Mouse (Mus musculus) right cerebral cortex, postnatal 4 days (tissue): ENCODE data around the gene Trak1.

Experiments used
- DNase-seq: peaks from one replicate; pipeline ENCODE4 v3.0.0-alpha.2; 2022

The Trak1 gene

DNA sequence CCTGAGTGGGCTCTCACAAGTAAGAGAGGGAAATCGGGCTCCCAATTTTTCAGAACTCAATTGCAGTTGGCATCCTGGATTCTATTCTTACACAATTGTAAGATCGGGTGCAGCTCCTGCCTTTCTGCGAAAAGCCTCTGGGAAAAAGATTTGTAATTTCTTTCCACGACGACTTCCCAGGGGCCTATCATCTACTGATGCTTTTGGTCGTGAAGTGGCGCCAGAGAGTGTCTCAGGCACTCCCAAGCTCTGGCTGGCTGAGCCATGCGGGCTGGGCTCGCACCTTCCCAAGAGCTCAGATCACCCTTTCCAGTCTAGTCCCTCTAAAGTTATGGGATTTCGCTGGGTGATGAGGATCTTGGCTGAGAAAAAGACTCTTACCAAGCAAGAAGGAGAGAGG, 198.8 kb downstream of the Trak1 start:
- DNase-seq: no peak

DNA sequence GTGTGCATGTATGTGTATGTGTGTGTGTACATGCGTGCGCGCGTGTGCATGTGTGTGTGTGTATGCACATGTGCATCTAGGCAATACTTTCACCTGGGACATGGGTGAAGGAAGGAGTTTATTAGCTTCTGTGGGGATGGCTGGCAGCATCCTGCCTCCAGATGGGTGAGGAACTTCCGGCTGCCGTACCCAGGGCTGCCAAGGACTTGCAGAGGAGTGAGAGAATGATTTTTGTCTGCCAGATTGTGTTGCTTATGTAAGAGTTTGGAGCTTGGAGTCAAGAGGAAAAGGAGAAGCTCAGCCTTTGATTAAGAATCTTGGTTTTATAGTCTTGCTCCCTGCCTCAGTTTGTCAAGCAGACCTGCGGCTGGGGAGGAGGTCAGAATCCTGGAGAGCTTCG, 208.0 kb downstream of the Trak1 start:
- peak; percentile 43 for DNase-seq

DNA sequence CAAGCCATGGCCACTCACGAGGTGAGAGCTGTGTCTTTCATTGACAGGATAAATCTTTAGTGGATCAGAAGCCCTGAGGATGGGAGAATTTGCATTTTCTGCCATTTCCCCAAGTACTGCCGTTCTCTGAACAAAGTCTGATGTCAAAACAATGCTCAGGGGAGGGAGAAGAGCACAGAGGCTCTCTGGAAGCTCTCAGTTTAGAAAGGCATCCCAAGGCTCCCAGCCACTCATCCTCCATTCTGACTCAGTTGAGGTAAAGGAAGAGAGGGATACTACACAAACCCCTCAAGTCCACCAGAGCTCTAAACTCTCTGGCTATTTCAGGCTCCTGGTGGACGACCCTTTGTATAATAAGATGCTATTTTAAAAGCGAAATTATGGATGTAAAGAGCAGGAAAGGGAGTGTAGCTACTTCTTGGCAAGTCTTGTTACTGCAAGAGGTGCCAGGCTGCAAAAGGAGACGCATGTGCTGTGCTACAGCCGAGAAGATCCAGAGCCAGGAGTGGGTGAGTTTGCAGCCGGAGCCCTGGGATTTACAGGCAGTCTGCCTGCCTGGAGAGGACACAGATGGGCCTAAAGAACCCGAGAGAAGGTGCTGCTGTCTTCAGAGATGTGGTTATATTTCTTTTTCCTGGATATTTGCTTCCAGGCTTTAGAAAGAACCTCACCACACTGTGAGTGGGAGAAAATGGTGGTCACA, 209.3 kb downstream of the Trak1 start:
- peak; percentile 35 for DNase-seq

DNA sequence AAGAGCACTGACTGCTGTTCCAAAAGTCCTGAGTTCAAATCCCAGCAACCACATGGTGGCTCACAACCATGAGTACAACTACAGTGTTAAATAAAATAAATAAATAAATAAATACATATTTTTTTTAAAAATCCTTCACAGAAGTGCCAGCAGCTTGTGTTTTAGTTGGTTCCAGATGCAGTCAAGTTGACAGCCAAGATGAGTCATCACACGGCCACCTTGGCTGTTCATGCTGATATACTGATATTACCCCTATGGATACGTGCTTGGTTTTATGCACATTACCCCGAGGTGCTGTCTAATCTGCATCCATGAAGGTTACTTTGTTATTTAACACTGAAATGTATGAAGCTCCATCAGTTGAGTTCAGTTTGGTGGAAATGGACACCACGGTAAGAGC, 214.6 kb downstream of the Trak1 start:
- no peak for DNase-seq

DNA sequence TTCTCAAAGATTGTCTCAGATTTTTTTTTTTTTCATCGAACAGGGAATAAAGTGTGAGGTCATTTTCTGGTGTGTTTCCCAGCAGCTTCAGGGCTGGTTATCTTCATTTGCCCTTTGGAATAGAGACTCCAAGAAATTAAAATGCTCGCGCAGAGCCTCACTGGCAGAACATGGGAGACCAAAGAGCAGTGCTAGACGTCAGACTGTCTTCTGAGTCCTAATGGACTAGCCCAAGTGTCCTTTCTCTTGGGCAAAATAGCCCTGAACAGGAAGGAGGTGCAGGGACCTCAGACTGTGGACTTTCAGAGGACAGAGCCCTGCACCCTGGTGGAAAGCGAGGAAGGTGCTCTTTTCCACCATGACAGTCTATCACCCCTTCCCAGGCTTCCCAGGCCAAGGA, 217.2 kb downstream of the Trak1 start:
- DNase-seq: no peak

DNA sequence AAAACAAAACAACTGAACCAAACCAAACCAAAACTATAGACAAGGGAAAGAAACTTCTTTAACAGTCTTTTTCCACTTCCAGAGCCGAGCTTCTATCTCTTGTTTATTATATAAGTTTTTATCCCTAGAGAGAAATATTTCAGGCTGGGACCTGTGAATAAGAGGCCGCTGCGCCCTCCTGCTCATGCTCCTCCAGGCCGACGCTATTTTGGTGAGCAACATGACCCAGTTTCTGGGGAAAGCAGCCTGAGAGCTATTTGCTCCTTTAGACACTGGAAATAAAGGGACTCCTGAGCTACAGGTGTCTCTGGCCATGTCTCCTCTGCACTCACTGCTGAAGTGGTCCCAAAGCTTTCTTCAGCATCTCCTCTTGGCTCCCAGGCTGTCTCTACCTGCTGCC, 222.7 kb downstream of the Trak1 start:
- DNase-seq: no peak
